Mouse (Mus musculus) embryo, embryonic 11 days (tissue): ENCODE data around the gene Gmeb1.
A peak's percentile ranks its signal among the peaks of the same experiment; 100 is the strongest.
"Not testable (repeated sequence)": the region's sequence is repeated elsewhere in the genome, so short reads cannot be mapped to it uniquely, and the experiment has no call there.

Source experiments
- DNase-seq: peaks from one replicate; pipeline ENCODE4 v3.0.0-alpha.2; 2015

Gmeb1 gene

DNA sequence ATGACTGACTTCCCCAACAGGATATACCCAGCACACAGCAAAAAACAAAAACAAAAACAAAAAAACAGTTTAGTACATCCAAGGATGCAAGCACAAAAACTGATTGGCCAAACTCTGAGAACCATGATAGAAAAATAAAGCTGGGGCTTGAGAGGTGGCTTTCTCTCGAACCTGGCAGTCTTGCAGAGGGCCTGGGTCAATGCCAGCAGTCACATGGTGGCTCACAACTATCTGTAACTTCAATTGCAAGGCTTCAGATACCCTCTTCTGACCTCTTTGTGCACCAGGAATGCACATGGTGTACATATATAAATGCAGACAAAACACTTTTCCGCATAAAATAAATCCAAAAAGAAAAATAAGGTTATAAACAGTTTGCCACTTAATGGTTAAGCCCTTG lies 11.8 kb upstream of the Gmeb1 start:
- DNase-seq, result no peak

DNA sequence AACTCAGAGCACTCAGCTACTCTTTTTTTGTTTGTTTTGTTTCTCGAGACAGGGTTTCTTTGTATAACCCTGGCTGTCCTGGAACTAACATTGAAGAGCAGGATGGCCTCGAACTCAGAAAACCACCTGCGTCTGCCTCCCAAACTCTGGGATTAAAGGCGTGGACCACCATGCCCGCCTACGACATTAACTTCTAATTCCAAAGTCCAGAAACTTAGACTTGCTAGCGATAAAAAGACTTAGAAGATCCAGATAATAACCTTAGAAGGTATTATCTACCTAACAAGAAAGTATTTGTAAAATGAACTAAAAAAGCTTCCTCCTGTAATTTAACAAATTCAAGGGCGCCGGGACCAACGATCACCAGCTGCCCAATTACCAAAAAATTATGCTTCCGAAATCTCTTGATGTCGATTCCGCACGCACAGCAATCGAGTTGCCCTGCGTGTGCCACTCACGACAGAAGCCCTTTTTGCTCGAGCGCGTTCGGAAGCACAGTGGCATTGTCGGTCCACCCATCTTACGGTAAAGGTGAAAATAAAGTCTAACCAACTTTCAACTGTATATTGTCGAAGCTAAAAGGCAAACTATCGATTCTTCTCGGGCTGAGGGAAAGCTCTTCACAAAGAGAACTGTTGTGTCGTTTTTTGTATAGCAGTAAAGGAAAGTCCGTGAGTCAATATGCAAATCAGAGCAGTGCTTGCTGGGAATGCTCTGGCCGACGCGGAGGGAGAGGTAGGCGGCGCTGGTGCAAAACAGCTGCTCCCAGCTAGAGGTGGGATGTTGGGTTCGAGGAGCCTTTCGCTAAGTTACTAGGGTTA lies 8.5 kb upstream of the Gmeb1 start:
- peak; percentile 96 for DNase-seq

DNA sequence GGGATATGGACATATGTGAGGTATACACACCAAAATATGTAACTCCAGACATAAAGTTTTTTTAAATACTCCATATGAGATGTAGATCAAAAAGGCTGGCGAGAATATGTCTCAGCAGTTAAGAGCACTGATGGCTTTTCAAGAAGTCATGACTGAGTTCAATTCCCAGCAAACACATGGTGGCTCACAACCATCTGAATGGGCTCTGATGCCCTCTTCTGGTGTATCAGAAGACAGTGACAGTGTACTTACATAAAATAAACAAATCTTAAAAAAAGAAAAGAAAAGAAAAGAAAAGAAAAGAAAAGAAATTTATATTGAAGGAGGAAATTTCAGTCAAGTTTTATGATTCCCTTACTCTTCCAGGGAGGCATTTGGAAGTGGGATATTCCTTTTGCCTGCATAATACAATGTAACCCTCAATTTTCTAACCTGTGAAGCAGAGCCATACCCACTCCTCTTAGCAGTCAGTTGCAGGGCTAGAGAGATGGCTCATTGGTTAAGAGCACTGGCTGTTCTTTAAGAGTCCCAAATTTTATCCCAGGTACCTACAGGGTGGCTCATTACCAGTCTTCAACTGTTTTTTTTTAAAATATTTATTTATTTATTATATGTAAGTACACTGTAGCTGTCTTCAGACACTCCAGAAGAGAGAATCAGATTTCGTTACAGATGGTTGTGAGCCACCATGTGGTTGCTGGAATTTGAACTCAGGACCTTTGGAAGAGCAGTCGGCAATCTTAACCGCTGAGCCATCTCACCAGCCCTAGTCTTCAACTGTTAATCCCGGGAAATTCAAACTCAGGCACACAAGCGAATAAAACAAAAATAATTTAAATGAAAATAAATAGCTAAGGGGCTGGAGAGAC lies 7.7 kb upstream of the Gmeb1 start:
- DNase-seq, result peak; percentile 46

DNA sequence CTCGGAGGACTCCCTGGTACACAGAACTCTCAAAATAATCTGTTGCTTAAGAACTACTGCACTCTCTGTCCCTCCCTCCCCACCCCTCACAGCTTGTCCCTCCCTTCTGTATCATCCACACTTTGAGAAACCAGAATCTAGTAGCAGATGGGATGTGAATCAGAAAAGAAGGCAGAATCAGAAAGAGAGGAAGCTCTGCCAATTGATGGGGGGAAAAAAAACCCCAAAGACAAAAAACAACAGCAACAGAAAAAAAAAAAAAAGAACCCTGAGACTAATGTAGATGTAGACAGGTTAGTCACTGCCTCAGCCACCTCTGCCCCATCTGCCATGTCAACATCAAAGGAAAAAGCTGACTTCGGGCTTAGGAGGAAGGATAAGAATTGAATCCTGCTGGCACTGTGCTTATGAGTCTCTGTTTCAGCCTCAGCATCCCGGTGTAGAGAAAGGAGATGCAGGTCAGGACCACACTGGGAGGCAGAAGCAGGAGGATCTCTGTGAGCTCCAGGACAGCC lies 5.5 kb upstream of the Gmeb1 start:
- DNase-seq, result no peak

DNA sequence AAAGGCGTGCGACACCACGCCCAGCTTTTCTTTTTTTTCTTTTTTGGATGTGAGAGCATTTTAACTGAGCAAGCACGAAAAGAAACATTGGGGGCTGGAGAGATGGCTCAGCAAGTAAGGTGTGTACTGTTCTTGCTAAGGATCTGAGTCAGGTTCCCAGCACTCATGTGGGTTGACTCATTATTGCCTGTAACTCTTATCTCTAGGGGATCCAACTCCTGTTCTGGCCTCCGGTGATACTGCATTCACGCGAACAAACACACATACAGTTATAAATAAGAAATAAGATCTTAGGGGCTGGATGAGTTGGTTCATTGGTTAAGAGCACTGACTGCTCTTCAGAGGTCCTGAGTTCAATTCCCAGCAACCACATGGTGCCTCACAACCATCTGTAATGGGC lies 1.9 kb upstream of the Gmeb1 start:
- DNase-seq, result no peak

DNA sequence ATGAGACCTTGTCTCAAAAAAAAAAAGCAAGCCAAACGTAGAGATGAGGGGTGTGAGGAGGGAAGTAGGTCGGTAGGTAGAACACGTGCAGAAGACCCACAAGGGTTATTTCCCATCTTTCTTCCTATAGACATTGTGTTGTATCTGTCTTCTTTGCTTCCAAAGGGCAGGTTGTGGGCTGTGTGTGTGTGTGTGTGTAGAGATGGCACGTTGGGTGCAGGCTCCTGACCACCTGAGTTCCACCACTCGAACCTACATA lies 885 bp upstream of the Gmeb1 start:
- no peak for DNase-seq

DNA sequence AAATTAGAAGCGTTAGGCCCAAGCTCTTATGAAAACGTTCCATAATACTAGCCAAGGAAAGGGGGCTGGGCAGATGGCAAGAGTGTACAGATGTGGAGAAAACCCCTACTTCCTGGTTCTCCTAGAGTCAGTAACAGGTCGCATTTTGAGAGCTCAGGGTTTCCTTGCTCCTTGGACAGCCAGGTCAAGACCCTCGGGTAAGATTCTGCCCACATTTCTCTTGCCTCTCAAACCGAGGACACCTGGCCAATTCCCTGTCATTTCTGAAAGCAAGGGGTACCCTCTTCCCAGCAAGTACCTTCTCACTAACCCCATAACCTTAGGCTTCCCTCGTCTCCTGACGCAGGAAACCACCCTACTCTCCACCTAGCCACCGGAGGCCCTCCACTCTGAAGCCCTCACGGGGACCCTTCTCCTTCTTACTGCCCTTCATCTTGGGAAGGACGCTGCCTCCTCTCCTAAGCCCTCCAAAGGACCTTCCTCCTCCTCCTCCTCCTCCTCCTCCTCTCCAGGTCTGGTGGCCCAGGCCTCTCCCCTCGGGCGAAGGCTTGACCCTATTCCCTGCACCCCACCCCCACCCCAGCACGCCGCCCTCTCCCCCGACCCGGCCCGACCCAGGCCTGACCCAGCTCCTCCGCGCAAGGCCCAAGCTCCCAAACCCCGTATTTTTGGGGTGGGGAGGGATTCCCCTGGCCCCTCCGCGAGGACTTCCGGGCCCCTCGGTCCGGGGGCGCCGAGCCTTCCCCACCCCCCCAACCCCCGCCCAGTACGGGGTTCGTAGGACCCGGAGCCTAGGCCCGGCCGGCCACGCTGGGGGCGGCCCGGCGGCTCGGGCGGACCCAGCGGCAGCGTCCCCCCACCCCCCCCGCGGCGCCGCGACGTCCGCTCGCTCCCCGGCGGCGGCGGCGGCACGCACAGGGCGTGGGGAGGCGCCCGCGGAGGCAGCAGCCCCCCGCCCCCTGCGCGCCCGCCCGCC lies 710 bp downstream of the Gmeb1 start:
- peak; percentile 88 for DNase-seq

DNA sequence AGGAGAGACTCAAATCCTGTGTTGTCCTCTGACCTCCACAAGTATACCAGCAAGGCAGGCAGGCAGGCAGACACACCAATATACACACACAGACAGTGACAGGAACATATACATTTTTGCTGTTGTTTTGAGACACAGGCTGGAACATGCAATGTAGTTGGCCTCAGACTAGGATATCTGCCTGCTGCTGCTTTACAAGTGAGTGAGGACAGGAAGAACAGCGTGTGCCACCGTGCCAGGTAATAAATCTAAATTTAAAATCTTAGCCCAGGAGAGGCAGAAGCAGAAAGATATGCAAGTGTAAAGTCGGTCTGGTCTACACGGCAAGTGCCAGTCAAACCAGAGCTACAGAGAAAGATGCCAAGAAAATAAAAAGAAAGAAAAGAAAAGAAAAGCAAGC lies 2.2 kb downstream of the Gmeb1 start:
- DNase-seq, result no peak

DNA sequence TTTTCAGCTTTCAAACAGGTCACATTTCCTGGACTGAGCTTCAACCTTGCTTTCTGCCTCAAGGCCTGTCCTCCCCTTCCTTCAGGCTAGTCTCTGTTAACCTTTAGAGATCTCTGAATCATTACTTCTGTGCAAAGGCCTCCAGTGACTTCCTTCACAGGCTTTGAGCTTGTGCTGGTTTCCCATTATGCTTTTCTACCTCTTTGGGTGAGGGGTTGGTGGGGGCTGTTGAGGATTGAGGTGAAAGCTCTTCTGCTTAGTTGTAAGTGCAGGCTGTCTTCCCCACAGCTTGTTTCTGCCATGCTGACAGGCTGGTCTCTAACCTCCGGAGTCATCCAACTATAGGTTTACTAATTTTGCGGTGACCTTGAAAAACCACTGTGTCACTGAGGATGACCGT lies 5.0 kb downstream of the Gmeb1 start:
- no peak for DNase-seq

DNA sequence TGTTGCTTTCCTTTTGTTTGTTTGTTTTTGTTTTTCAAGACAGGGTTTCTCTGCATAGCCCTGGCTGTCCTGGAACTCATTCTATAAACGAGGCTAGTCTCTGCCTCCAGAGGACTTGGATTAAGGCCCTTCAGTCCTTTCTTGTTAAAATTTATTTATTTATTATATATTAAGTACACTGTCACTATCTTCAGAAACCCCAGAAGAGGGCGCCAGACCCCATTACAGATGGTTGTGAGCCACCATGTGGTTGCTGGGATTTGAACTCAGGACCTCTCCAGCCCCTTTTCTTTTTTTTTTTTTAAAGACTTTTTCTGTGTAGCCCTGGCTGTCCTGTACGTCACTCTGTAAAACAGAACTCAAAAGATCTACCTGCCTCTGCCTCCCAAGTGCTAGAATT lies 6.4 kb downstream of the Gmeb1 start:
- DNase-seq, result no peak

DNA sequence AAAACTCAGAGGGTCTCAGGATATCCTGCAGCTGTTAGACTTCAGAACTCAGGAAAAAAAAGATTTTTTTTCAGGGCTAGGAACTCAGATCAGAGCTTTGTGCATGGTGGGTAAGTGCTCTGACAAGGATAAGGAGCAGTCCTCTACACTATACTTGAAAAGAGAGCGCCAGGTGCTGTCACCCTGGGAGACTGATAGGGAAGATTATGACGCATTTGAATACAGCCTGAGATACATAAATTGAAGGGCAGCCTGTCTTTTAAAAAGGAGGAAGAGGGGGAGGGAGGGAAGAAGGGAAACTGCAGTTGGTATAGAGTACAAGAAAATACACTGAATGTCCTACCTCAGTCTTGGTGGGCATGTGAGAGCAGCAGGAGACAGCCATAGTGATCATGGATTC lies 7.8 kb downstream of the Gmeb1 start:
- DNase-seq, result no peak

DNA sequence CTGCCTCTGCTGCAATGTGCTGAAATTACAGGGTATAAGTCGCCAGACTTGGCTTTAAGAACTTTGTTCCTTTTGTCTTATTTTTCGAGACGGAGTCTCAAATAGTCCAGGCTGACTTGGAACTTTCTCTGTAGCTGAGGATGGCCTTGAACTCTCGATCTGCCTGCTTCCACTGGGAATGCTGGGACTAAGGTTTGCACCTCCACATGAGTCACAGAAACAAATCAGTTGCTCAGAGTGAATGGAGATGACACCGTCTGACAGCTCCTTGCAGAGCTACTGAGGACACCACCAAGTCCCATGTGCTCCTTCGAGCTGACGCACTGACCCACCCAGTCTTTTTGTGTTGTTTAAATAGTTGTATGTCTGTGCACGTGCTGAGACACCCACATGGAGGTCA lies 8.3 kb downstream of the Gmeb1 start:
- DNase-seq, result no peak

DNA sequence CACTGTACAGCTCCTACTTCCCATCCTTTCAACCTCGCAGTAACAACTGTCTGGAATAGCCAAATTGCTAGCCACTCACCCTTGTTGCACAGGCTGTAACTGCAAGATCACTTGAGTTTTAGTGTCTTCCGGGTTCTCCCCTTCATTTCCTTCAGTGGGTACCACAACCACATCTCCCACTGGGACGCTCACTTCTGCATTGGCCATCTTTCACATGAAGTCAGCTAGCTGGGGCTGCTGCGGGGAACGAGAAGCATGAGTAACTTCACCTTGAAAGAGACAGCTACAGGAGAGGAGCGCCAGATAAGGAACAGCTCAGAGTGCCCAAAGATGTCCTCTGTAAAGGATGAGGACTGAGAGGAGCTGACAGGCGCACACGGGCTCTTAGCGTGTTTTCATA lies 9.8 kb downstream of the Gmeb1 start:
- no peak for DNase-seq

DNA sequence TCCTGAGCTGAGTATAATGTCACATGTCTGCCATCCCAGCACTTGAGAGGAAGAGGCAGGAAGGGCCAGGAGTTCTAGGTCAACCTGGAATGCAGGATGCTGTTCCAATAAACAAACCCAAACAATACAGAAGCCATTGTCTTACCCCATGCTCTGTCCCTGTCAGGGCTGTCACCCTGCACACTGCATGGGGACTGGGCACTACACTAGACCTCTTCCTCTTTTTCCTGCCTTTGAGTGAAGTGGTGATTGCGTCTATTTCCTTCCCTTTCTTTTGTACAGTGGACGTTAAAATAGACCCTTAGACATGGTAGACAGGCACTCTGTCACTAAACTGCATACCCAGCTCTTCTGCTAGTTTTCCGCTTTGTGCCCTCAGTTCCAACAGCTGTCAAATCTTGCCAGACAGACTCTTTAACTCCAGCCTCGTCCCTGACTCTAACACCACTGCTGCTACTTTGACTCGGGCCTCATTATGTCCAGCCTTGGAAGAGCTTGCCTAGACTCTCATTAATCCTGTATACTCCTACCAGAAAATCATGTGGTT lies 13.9 kb downstream of the Gmeb1 start:
- no peak for DNase-seq

DNA sequence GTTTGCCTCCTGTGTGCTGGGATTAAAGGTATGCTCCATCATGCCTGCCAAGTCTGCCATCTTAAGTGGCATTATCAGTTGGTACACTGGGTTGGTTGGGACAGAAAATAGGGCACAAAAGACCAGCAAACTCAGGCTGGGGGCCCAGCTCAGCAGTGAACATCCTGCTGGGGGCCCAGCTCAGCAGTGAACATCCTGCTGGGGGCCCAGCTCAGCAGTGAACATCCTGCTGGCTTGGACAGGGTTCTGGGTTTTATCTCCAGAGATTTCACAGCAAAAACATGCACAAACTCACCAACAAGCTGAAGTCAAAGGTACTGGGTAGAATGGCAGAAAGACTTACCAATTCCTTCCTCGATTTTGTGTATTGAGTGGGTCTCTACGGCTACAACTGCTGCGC lies 15.8 kb downstream of the Gmeb1 start:
- no peak for DNase-seq

DNA sequence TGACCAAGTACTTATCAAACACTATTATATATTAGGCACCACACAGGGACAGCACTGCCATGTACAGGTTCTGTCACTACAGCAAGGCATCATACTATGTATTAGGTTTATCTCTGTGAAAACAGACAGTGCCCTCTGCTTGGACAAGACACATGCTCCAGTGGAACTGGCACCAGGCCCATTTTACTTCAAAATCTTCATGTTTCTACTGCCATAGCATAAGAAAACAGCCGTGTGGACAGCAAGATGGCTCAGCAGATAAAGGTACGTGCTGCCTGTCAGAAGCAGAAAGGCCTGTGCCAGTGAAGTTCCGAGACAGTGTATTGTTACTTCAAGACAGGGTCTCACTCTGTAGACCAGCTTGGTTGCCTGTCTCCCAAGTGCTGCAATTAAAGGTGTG lies 20.2 kb downstream of the Gmeb1 start:
- DNase-seq, result no peak

DNA sequence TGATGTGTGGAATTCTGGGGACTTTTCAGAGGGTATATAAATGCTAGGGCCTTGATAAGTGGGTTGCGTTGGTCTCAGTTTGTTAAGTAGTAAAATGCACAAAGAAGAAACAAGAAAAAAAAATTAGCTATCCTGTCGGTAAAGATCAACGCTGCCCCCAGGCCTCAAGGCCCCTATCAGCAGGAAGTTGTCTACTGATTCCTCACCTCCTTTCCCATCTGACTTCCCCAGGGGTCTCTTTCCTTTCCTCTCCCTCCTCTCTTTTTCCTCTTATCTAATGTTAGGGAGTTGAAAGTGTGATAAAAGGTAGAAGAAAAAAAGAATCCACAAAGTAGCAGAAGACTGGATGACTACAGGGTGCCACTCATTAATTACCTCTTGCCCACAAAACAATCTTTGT lies 21.0 kb downstream of the Gmeb1 start:
- DNase-seq, result no peak

DNA sequence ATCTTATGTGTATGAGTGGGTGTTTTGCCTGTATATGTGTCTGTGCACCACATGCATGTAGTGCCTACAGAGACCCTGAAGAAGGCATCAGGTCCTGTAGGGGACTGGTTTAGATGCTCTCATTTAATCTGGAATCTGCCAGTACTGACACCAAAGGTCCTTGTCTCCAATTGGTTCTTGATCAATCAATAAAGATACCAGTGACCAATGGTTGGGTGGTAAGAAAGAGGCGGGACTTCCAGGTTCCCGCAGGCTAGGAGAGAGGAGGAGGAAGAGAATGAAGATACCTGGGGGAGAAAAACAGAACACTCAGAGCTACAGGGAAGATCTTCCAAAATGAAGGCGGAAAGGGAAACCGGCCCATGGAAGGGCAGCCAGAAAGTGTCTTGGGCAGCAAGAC lies 23.0 kb downstream of the Gmeb1 start:
- no peak for DNase-seq

DNA sequence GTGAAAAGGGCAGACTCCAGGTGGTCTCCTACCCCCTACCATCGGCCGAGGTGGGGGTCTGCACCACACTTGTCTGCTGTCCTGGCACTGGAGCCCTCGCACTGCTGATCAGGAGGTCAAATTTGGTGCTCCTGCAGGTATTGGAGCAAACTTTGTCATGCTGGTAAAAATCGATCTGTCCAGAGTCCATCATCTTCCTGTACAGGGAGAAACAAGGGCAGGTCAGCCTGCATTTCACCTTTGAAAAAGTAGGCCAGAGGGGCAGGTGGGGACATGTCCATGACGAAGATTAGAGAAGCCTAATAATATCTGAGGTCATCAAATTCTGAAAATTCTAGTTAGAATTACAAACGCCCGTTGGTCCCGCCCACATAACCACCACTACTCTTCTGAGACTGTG lies 26.7 kb downstream of the Gmeb1 start:
- DNase-seq, result no peak

DNA sequence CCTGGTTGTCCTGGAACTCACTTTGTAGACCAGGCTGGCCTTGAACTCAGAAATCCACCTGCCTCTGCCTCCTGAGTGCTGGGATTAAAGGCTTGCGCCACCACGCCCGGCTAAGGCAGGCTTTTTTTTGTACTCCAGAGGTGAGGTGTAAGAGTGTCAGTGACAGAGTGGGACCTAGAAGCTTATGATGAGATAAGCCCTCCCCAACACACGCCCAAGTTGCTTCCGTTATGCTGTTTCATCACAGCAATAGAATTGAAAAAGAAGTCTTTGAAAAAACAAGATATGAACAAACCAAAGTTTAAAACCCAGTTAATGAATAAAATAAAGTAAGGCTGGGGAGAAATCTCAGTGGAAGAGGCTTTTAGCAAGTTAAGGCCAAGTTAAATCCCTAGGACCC lies 31.0 kb downstream of the Gmeb1 start:
- no peak for DNase-seq

DNA sequence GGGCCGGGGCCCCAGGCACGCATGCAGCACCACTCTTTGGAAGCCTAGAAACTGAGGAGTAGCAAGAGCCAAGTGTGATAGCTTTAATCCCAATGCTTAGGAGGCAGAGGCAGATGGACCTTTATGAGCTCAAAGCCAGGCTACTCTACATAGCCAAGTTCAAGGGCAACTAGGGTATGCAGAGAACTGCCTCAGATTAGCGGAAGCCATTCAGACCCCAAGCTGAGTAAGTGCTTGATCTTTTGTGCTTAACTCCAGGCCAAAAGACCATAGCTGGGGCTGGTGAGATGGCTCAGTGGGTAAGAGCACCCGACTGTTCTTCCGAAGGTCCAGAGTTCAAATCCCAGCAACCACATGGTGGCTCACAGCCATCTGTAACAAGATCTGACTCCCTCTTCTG lies 39.4 kb downstream of the Gmeb1 start:
- DNase-seq, result not testable (repeated sequence)

DNA sequence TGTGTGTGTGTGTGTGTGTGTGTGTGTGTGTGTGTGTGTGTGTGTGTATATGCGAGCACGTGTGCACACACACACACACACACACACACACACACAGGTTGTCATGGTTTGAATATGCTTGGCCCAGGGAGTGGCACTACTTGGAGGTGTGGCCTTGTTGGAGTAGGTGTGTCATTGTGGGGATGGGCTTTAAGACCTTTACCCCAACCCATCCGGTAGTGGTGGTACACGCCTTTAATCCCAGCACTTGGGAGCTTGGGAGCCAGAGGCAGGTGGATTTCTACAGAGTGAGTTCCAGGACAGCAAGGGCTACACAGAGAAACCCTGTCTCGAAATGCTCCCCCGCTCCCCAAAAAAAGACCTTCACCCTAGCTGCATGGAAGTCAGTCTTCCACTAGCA lies 43.0 kb downstream of the Gmeb1 start:
- DNase-seq, result not testable (repeated sequence)

DNA sequence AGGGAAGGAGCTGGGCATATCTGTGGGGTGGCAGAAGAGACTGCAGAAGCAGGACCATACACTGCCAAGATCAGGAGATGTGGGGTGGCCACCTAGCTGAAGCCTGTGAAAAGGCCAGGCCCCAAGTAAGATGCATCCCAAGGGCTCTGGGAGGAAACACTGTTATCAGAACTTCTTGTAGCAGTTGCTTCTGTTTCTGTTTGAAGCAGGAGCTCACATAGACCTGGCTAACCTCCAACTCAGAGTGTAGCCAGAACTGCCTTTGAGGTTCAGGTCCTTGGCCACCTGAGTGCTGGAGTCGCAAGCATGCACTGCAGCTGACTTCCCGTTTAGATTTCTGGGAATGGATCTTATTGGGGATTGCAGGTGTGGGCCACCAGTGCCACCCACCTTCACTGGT lies 43.6 kb downstream of the Gmeb1 start:
- DNase-seq, result no peak
